In the genomic region with DNA sequence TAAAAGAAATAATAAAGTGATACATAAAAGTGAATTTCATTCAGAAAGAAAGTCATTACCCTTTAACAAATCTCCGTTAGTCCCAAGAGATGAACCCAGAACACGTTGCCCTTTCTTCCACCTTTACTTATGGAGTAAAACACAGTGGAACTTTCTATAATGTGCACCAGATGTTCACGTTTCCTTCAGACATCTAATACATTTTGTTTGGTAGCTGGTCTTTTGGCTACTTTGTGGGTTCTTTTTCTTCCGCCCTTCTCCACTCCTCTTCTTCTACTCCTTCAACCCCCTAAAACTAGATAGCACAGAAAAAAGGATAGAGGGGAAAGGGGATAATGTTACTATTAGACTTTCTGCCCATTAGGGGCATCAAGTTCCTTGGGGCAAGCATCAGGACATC, we compare ENCODE assay signal across 22 mouse cellular contexts. TPM values are rescaled to one million over a fixed set of nuclear protein-coding genes. Genes with fewer than 3 reads are reported as not detected.
"Had no signal": no experiment of that assay in that cellular context is flagged by ENCODE, and none has a peak within 500 bp of the region (broad histone marks: within the 10 kb centered on the region; RNA-seq: fewer than 3 reads in every experiment).

No protein-coding gene starts in this region.

- H3K27ac ChIP-seq: lung, embryonic 15.5 days; macrophage; midbrain, embryonic 12.5 days; midbrain, embryonic 15.5 days; neural tube, embryonic 12.5 days; stomach, embryonic 15.5 days; stomach, postnatal 0 days had no signal

- H3K9me3 ChIP-seq: lung, embryonic 15.5 days; megakaryocyte, embryonic 14.5 days; midbrain, embryonic 12.5 days; midbrain, embryonic 15.5 days; neural tube, embryonic 12.5 days; stomach, embryonic 15.5 days had no signal

- H3K9ac ChIP-seq: liver, postnatal 0 days; lung, embryonic 15.5 days; midbrain, embryonic 12.5 days; midbrain, embryonic 15.5 days; neural tube, embryonic 12.5 days; stomach, embryonic 15.5 days had no signal

- H3K4me3 ChIP-seq: lung, embryonic 15.5 days; megakaryocyte, embryonic 14.5 days; midbrain, embryonic 12.5 days; midbrain, embryonic 15.5 days; neural tube, embryonic 12.5 days; stomach, embryonic 15.5 days had no signal

- H3K27me3 ChIP-seq: lung, embryonic 15.5 days; megakaryocyte, embryonic 14.5 days; midbrain, embryonic 12.5 days; midbrain, embryonic 15.5 days; neural tube, embryonic 12.5 days; stomach, embryonic 15.5 days had no signal

- ATAC-seq: liver, postnatal 0 days; lung, postnatal 0 days; midbrain, embryonic 15.5 days had no signal

- H3K4me2 ChIP-seq: lung, embryonic 15.5 days; midbrain, embryonic 12.5 days; midbrain, embryonic 15.5 days; neural tube, embryonic 12.5 days; stomach, embryonic 15.5 days had no signal

- H3K4me1 ChIP-seq: lung, embryonic 15.5 days; midbrain, embryonic 12.5 days; midbrain, embryonic 15.5 days; neural tube, embryonic 12.5 days; stomach, embryonic 15.5 days had no signal

- DNase-seq: liver, postnatal 0 days; lung, adult 2 months; lung, postnatal 14 days; lung, postnatal 36 days; right cerebral cortex, postnatal 14 days; thymus, adult 2 months; thymus, postnatal 25 days; thymus, postnatal 4 days had no signal

RNA-seq across cellular contexts. Expression of gene Baat, which starts 6.3 kb away (rescaled TPM):
- polyA plus RNA-seq: lung, adult 2 months; lung, embryonic 15.5 days; lung, postnatal 0 days; macrophage; midbrain, embryonic 15.5 days; midbrain, postnatal 0 days; neural tube, embryonic 14.5 days; spleen, adult 2 months; stomach, postnatal 0 days; testis, adult 2 months; thymus, adult 2 months; urinary bladder, adult 2 months had no signal

RNA-seq across cellular contexts. Expression of gene Aldob, which starts 36.7 kb away (rescaled TPM):
- polyA plus RNA-seq: macrophage; midbrain, embryonic 12.5 days; neural tube, embryonic 12.5 days had no signal

RNA-seq across cellular contexts. Expression of gene Acnat1, which starts 38.9 kb away (rescaled TPM):
- polyA plus RNA-seq: lung, adult 2 months; lung, embryonic 15.5 days; macrophage; midbrain, embryonic 12.5 days; midbrain, embryonic 15.5 days; midbrain, postnatal 0 days; neural tube, embryonic 12.5 days; neural tube, embryonic 14.5 days; spleen, adult 2 months; testis, adult 2 months; thymus, adult 2 months; urinary bladder, adult 2 months had no signal
